Mouse (Mus musculus): ENCODE results near the gene Sugct. TPM values are rescaled to one million over a fixed set of nuclear protein-coding genes. Genes with fewer than 3 reads are reported as not detected.
"Not testable (repeated sequence)": the region's sequence is repeated elsewhere in the genome, so short reads cannot be mapped to it uniquely, and the experiment has no call there.

Gene Sugct
- polyA plus RNA-seq, 1 experiment from 2014 or later: 2.7 TPM

DNA sequence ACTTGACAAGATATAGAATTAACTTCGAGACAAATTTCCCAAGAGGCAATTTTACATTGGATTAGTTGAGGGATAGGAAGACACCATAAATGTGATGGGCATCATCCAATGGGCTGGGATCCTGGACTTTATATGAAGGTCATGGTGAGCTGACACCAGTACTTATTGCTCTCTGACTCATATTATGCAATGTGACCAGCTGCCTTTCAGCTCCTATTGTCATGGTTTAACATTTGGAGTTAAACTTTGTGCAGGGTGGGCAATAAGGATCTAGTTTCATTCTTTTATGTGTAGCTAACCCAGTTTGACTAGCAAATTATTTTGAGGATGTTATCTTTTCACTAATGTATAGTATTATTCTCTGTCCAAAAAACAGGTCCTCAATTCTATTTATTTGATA is 854.4 kb downstream of the Sugct start:
- ATAC-seq (ENCODE audit: low read depth) (no peak), DNase-seq (no peak)
- 51% methylated on average over 1 of the region's 1 CpGs for WGBS (ENCODE audit: insufficient replicate concordance)
- no peaks in the 10 kb centered on the region for H3K9me3 ChIP-seq (replicated peaks)
- H3K4me1 ChIP-seq (replicated peaks): no peaks in the 10 kb centered on the region
- no peak overlapping the region for H3K9ac ChIP-seq
- H3K27me3 ChIP-seq: no peaks in the 10 kb centered on the region
- no peak overlapping the region for H3K4me2 ChIP-seq
- H3K27ac ChIP-seq: no peak overlapping the region
- no peaks in the 10 kb centered on the region for H3K36me3 ChIP-seq
- no peak overlapping the region for H3K4me3 ChIP-seq (replicated peaks)

DNA sequence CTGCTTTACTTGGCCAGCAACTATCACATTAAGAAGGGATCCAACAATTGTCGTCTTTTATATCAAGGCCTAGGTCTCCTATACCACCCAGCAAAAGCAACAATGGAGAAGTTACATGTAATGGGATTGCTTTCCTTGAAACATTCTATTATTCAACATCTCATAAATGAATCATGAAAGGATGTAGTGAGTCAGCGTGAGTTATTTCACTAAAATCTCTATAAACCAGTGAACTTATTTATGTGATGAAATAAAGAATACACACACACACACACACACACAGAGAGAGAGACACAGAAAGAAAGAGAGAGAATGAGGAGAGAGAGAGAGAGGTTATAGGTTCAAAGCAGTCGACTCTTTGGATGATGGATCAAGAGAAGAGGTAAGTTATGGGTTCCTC is 856.9 kb downstream of the Sugct start:
- 56% methylated on average over 3 of the region's 3 CpGs for WGBS (ENCODE audit: insufficient replicate concordance)
- H3K27ac ChIP-seq: no peak overlapping the region
- no peak for ATAC-seq (ENCODE audit: low read depth)

DNA sequence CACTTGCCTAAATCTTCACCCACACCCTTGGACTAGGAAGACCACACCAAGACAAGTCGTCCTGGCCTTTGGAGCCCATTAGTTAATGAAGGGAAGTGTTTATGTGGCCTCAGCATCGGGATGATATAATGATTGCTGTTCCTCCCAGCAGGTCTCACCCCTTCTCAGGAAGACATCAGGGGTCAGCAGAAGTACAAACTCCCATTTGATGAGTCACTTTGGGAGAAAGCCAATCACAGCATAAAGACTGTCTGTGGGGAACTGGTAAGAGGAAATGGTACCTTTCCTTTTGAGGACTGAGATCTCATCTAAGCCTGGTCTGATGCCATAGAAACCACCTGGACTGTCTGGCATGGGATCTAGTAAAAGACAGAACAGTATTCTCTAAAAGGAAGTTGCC is 860.2 kb downstream of the Sugct start:
- Histone ChIP-seq H3K27me3 (no peaks in the 10 kb centered on the region), H3K36me3 (no peaks in the 10 kb centered on the region), H3K9me3 (replicated peaks) (no peaks in the 10 kb centered on the region), H3K9ac (no peak overlapping the region), H3K27ac (no peak overlapping the region), H3K4me3 (replicated peaks) (no peak overlapping the region), H3K4me1 (replicated peaks) (no peaks in the 10 kb centered on the region), H3K4me2 (no peak overlapping the region)
- 35% methylated on average over 2 of the region's 2 CpGs for WGBS (ENCODE audit: insufficient replicate concordance)
- DNase-seq (no peak), ATAC-seq (ENCODE audit: low read depth) (no peak)

More for the DNA sequence above, 856.9 kb downstream of the Sugct start:
- Histone ChIP-seq H3K4me1 (replicated peaks) (no peaks in the 10 kb centered on the region), H3K9me3 (replicated peaks) (no peaks in the 10 kb centered on the region), H3K4me2 (no peak overlapping the region), H3K36me3 (no peaks in the 10 kb centered on the region), H3K4me3 (replicated peaks) (no peak overlapping the region), H3K27me3 (no peaks in the 10 kb centered on the region), H3K9ac (no peak overlapping the region)
- DNase-seq: no peak

DNA sequence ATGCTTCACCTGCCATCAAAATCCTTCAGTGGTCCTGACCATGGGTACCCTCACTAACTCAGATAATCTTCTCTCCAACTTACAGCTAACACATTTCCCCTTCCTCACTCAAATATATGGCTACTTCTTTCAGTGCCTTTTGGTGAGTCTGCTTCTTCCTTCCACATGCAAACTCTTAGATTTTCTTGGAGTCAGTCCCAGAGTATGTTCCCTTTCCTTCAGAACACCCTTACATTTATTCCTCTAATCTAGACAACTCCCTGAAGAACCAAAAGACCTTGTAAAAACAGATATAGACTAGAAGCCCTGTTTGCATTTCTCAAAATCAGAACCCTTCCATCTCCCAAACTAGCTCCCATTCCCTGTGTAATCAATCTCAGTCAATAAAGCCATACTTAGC is 862.3 kb downstream of the Sugct start:
- Histone ChIP-seq H3K27ac (no peak overlapping the region), H3K4me1 (replicated peaks) (no peaks in the 10 kb centered on the region), H3K36me3 (no peaks in the 10 kb centered on the region), H3K4me2 (no peak overlapping the region), H3K9me3 (replicated peaks) (no peaks in the 10 kb centered on the region), H3K27me3 (no peaks in the 10 kb centered on the region), H3K9ac (no peak overlapping the region), H3K4me3 (replicated peaks) (no peak overlapping the region)
- ATAC-seq (ENCODE audit: low read depth) (no peak), DNase-seq (no peak)

DNA sequence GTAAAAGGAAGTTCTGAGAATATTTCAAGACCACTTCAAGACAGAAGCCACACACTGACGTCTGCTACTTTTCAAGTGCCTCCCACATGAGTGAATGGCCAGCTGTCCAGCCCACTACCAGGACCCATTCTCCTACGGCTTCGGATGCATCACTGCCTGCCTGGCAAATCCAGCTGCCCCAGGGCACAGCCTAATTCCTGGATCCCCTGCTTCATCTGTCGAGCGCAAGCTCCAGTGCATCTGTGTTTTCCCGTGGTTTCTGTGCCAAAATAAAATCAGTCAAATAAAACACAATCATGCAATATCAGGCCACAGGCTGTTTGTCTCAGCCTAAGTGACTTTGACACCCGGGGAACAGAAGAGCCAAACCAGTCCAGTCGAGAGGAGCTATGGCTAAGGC is 863.5 kb downstream of the Sugct start:
- ATAC-seq (ENCODE audit: low read depth) (no peak), DNase-seq (no peak)
- Histone ChIP-seq H3K9me3 (replicated peaks) (no peaks in the 10 kb centered on the region), H3K36me3 (no peaks in the 10 kb centered on the region), H3K27ac (no peak overlapping the region), H3K4me3 (replicated peaks) (no peak overlapping the region), H3K4me2 (no peak overlapping the region), H3K27me3 (no peaks in the 10 kb centered on the region), H3K9ac (no peak overlapping the region), H3K4me1 (replicated peaks) (no peaks in the 10 kb centered on the region)
- 55% methylated on average over 8 of the region's 8 CpGs for WGBS (ENCODE audit: insufficient replicate concordance)

DNA sequence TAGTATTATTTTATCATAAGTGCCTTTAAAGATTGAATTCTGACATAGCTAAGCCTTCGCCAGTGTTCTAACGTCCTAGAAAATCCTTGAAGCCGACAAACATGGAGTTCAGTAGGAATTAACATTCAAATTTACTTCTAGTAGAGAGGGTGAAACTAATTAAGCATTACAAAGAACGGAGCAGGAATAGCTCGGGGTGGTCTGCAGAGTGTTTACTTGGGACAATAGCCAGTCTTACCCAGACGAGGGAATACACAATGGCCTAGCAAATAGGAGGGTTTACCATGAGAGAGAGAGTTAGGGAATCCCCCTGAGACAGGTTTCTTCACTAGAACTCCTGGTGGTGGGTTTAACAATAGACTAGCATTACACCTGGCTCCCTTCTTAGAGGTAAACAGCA is 865.1 kb downstream of the Sugct start:
- H3K36me3 ChIP-seq; H3K27me3 ChIP-seq; H3K9me3 ChIP-seq (replicated peaks); DNase-seq; ATAC-seq (ENCODE audit: low read depth); H3K27ac ChIP-seq; H3K4me2 ChIP-seq; H3K9ac ChIP-seq; H3K4me1 ChIP-seq (replicated peaks); H3K4me3 ChIP-seq (replicated peaks): not testable (repeated sequence)
- WGBS (ENCODE audit: insufficient replicate concordance): 63% methylated on average over 6 of the region's 6 CpGs

DNA sequence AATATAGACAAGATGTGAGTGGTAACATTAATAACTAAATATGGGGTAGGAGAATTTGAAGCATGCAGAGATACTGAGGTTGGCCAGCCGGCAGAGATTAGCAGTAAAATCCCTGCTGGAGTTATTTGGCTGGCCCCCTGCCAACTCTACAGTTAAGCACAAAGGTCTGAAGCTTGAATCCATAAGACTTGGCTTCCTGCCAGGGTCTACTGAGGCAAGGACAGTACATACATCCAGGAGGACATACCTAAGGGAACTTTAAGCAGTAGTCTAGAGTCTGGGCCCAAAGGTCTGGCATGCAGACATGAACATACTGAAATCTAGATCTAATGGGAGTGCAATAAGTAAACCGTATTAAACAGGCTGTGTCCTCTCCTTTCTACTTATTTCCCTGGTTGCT is 865.8 kb downstream of the Sugct start:
- no peak for DNase-seq

DNA sequence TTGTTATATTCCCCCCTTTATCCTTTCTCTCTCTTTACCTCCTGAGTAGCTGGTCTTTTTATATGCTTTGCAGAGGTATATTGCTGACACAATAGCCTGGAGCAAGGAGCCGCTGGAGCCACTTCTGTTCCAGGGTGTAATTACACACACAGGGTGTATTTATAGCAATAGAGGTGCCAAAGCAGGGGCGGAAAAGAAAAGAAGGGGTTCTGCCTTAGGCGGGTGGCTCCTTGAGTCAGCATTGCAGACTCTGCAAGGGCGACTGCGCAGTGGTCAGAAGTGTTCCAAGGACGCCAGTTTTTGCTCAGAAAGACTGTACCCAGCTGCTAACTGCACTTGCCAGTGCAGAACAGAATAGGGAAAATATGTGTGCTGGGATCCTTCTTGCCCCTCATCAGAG is 869.7 kb downstream of the Sugct start:
- H3K4me3 ChIP-seq (replicated peaks): no peak overlapping the region
- ATAC-seq (ENCODE audit: low read depth) (no peak), DNase-seq (no peak)
- no peaks in the 10 kb centered on the region for H3K36me3 ChIP-seq
- H3K9ac ChIP-seq: no peak overlapping the region
- no peaks in the 10 kb centered on the region for H3K27me3 ChIP-seq
- no peaks in the 10 kb centered on the region for H3K4me1 ChIP-seq (replicated peaks)
- WGBS (ENCODE audit: insufficient replicate concordance): 63% methylated on average over 6 of the region's 6 CpGs
- no peak overlapping the region for H3K4me2 ChIP-seq
- no peak overlapping the region for H3K27ac ChIP-seq
- H3K9me3 ChIP-seq (replicated peaks): no peaks in the 10 kb centered on the region

More for the DNA sequence above, 865.8 kb downstream of the Sugct start:
- H3K27me3 ChIP-seq: no peaks in the 10 kb centered on the region
- no peak overlapping the region for H3K9ac ChIP-seq
- H3K4me2 ChIP-seq: no peak overlapping the region
- H3K4me1 ChIP-seq (replicated peaks): no peaks in the 10 kb centered on the region
- WGBS (ENCODE audit: insufficient replicate concordance): 58% methylated on average over 2 of the region's 2 CpGs
- no peak overlapping the region for H3K27ac ChIP-seq
- ATAC-seq (ENCODE audit: low read depth): no peak
- no peak overlapping the region for H3K4me3 ChIP-seq (replicated peaks)
- H3K9me3 ChIP-seq (replicated peaks): no peaks in the 10 kb centered on the region
- H3K36me3 ChIP-seq: no peaks in the 10 kb centered on the region

DNA sequence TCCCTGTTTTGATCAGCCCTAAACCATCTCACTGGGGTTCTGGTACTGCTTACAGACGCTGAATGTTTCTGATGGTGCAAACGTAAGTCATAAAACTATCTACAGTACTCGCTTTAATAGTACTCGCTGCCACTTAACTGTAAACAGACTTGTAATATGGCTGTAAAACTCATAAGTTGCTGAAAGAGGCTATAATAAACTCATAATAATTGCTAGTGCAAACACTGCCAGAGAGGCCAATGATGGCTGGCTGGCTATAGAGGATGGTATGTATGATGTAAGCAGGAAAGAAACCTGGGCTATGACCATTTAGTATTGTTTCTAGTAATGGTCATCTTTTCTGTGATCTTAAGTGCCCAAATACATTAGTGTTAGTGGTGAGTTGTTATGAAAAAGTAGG is 873.6 kb downstream of the Sugct start:
- Histone ChIP-seq H3K9me3 (replicated peaks) (no peaks in the 10 kb centered on the region), H3K4me1 (replicated peaks) (no peaks in the 10 kb centered on the region), H3K27ac (no peak overlapping the region), H3K27me3 (no peaks in the 10 kb centered on the region), H3K4me3 (replicated peaks) (no peak overlapping the region), H3K36me3 (no peaks in the 10 kb centered on the region), H3K4me2 (no peak overlapping the region), H3K9ac (no peak overlapping the region)
- ATAC-seq (ENCODE audit: low read depth): no peak
- WGBS (ENCODE audit: insufficient replicate concordance): 67% methylated on average over 4 of the region's 4 CpGs
- no peak for DNase-seq

DNA sequence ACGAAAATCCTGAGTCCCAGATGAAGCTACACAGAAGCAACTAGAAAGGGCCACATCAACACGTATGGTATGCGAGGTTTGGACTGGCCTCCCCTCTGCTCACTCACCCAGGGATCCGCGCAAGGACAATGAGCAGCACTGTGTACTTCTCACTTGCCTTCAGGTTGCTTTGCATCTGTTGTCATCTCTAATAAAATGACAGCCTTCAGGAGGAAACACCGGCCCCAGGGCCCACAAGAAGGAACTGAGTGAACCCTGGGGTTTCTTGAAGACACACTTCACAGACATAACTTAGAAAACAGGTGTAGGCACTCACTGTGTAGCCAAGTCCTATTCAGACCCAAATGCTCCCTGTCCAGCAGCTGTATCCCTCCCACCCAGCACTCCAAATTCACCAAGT is 877.9 kb downstream of the Sugct start:
- Histone ChIP-seq H3K9ac (no peak overlapping the region), H3K27me3 (no peaks in the 10 kb centered on the region), H3K36me3 (no peaks in the 10 kb centered on the region), H3K4me1 (replicated peaks) (no peaks in the 10 kb centered on the region), H3K4me3 (replicated peaks) (no peak overlapping the region), H3K27ac (no peak overlapping the region), H3K9me3 (replicated peaks) (no peaks in the 10 kb centered on the region), H3K4me2 (no peak overlapping the region)
- 56% methylated on average over 6 of the region's 6 CpGs for WGBS (ENCODE audit: insufficient replicate concordance)
- DNase-seq (no peak), ATAC-seq (ENCODE audit: low read depth) (no peak)

DNA sequence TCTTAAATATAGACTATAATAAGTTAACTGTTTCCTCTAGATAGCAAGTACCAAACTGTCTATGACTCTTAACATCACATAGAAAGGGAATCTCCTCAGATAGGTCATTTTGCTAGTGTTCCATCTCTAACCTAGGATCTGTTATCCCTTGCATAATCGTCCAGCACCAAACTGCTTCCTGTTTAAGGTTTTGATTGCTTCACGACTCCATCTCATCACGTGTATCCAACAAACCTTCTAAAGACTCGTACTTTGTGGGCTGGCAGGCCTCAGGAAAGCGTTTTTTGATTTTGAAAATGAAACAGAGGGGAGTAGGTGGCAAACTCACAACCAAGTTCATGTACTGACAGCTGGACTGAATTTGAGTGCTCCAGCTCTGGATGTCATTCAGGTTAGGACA is 878.6 kb downstream of the Sugct start:
- Histone ChIP-seq H3K9ac (no peak overlapping the region), H3K27ac (no peak overlapping the region), H3K4me2 (no peak overlapping the region), H3K27me3 (no peaks in the 10 kb centered on the region), H3K36me3 (no peaks in the 10 kb centered on the region), H3K4me1 (replicated peaks) (no peaks in the 10 kb centered on the region), H3K9me3 (replicated peaks) (no peaks in the 10 kb centered on the region), H3K4me3 (replicated peaks) (no peak overlapping the region)
- 38% methylated on average over 5 of the region's 5 CpGs for WGBS (ENCODE audit: insufficient replicate concordance)
- ATAC-seq (ENCODE audit: low read depth): no peak
- no peak for DNase-seq

DNA sequence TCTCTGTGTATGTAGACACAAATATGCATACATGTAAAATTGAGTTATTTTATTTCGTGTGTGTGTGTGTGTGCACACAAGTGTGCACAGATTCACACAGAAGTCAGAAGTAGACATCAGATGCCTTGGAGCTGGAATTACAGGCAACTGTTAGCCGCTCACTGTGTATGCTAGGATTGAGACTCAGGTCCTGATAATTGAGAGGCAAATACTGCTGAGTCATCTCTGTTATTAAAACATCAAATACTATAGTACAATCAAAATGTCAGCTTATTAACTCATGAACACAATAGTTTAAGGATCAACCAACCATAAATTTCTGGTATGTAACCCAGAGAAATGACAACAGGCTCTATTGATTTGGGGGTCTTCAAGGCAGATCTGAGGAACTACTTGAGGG is 883.1 kb downstream of the Sugct start:
- Histone ChIP-seq H3K4me2 (no peak overlapping the region), H3K9ac (no peak overlapping the region), H3K9me3 (replicated peaks) (no peaks in the 10 kb centered on the region), H3K4me1 (replicated peaks) (no peaks in the 10 kb centered on the region), H3K36me3 (no peaks in the 10 kb centered on the region), H3K27me3 (no peaks in the 10 kb centered on the region), H3K27ac (no peak overlapping the region), H3K4me3 (replicated peaks) (no peak overlapping the region)
- 63% methylated on average over 2 of the region's 2 CpGs for WGBS (ENCODE audit: insufficient replicate concordance)
- DNase-seq (no peak), ATAC-seq (ENCODE audit: low read depth) (no peak)

Data from liver, embryonic 13.5 days (tissue).